Mouse (Mus musculus) heart, adult 2 months (tissue): Measurements from ENCODE around the gene Gpr183.

ENCODE experiments used
- CTCF ChIP-seq: fragments of 200-600 bp; IDR thresholded peaks from 2 replicates; pipeline ENCODE4 v1.8.1; 2022; ENCODE audit warnings: antibody characterized with exemption, mild to moderate bottlenecking, moderate library complexity
- EP300 ChIP-seq: fragments of 200-500 bp; IDR thresholded peaks from 2 replicates; pipeline ENCODE4 v1.6.1; 2011; ENCODE audit warnings: low read depth, low read length, control low read depth; ENCODE audit not compliant: insufficient read depth
- POLR2A ChIP-seq: fragments of 200-500 bp; IDR thresholded peaks from 2 replicates; pipeline ENCODE4 v1.6.1; 2011; ENCODE audit warnings: mild to moderate bottlenecking, low read depth, low read length, control low read depth; ENCODE audit not compliant: insufficient read depth

- no peak for TF ChIP-seq CTCF
- TF ChIP-seq POLR2A: no peak; the same call in 1 of the 2 replicates
- no peak for TF ChIP-seq EP300
These were observed 27.3 kb downstream of the Gpr183 start for GRCm38 (mm10) chr14:121937601-121938255.
